ENCODE assay signal across 8 mouse cellular contexts in the genomic region with DNA sequence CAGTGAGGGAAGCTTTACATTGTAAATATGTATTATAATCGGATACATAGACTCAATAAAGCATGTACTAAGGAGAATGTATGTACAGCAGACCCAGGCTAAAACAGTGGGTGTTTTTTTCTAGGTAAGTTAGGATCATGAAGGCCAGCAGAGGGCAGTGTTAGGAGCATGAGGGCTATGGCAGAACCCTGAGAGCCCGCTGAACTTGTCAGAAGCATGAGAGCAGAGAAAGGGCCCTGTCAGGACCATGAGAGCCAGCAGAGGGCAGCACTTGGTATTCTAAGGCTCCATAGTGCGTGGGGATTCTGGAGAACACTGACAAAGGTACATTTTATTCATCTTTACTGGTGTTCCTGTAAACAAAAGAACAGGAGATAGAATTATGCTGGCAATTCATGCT. TPM values are rescaled to one million over a fixed set of nuclear protein-coding genes. Genes with fewer than 3 reads are reported as not detected.
DNase-seq lines count a peak whose midpoint lies in the region; ATAC-seq and TF ChIP-seq lines count a peak whose summit lies in the region.

No protein-coding gene starts in this region.

- peak; percentile 78 for ATAC-seq in kidney, embryonic 15.5 days (replicated peaks; ENCODE audit: low FRiP score)
- peak; percentile 74 for ATAC-seq in limb, embryonic 15.5 days (ENCODE audit: insufficient number of reproducible peaks, low FRiP score, low TSS enrichment, low read depth)
- peak; percentile 82 for ATAC-seq in monocyte, adult 5-6 weeks (replicated peaks; ENCODE audit: insufficient number of reproducible peaks, low FRiP score, low TSS enrichment, poor library complexity, severe bottlenecking)

- peak; percentile 91 to 94 for DNase-seq in B cell, adult 2 months
- peak; percentile 95 for DNase-seq in heart, embryonic 10.5 days (ENCODE audit: low spot score)
- DNase-seq in spleen, postnatal 36 days (ENCODE audit: low spot score in 2 of 2), result peak; percentile 89 to 92

- no peak for TF ChIP-seq POLR2A in bone marrow macrophage, adult 2 months (IDR thresholded peaks at IDR 0.05; ENCODE audit: borderline replicate concordance, low read depth, low read length)
- TF ChIP-seq POLR2A in embryonic fibroblast, embryonic 13.5 days (IDR thresholded peaks at IDR 0.05; ENCODE audit: low read depth, low read length), result no peak

- H3K4me1 ChIP-seq in bone marrow macrophage, adult 2 months (ENCODE audit: control insufficient read depth, insufficient read depth, low read length), result peaks cover 6% of the 10 kb centered on the region
- H3K4me1 ChIP-seq in embryonic fibroblast, embryonic 13.5 days (ENCODE audit: control insufficient read depth, insufficient read depth, low read length), result no peaks in the 10 kb centered on the region
- peaks cover 8% of the 10 kb centered on the region; the same call in 1 of the 2 replicates for H3K4me1 ChIP-seq in heart, embryonic 10.5 days
- H3K4me1 ChIP-seq in kidney, embryonic 15.5 days, result peaks cover 12% of the 10 kb centered on the region
- peaks cover 15% of the 10 kb centered on the region for H3K4me1 ChIP-seq in limb, embryonic 15.5 days

- peak; percentile 65 for TF ChIP-seq CTCF in bone marrow macrophage, adult 2 months (IDR thresholded peaks at IDR 0.05; ENCODE audit: low read depth, low read length)
- TF ChIP-seq CTCF in embryonic fibroblast, embryonic 13.5 days (IDR thresholded peaks at IDR 0.05; ENCODE audit: borderline replicate concordance, insufficient read depth, low read length), result peak; percentile 62

- H3K9me3 ChIP-seq in heart, embryonic 10.5 days, result no peaks in the 10 kb centered on the region
- H3K9me3 ChIP-seq in kidney, embryonic 15.5 days (replicated peaks), result no peaks in the 10 kb centered on the region
- H3K9me3 ChIP-seq in limb, embryonic 15.5 days, result no peaks in the 10 kb centered on the region

- H3K27ac ChIP-seq in bone marrow macrophage, adult 2 months (ENCODE audit: insufficient read depth, low read depth, low read length), result no peak overlapping the region
- no peak overlapping the region for H3K27ac ChIP-seq in embryonic fibroblast, embryonic 13.5 days (ENCODE audit: insufficient read depth, low read length)
- H3K27ac ChIP-seq in heart, embryonic 10.5 days, result no peak overlapping the region
- no peak overlapping the region for H3K27ac ChIP-seq in kidney, embryonic 15.5 days
- peak overlapping the region; percentile 28; the same call in 1 of the 2 replicates for H3K27ac ChIP-seq in limb, embryonic 15.5 days

- no peak overlapping the region for H3K4me2 ChIP-seq in kidney, embryonic 15.5 days
- H3K4me2 ChIP-seq in limb, embryonic 15.5 days, result no peak overlapping the region

- 10% methylated on average over 3 of the region's 3 CpGs for WGBS in heart, embryonic 10.5 days
- WGBS in kidney, embryonic 15.5 days, result 5% methylated on average over 3 of the region's 3 CpGs
- 5% methylated on average over 3 of the region's 3 CpGs for WGBS in limb, embryonic 15.5 days

- no peak overlapping the region for H3K9ac ChIP-seq in kidney, embryonic 15.5 days
- no peak overlapping the region for H3K9ac ChIP-seq in limb, embryonic 15.5 days

- peaks cover 25% of the 10 kb centered on the region for H3K36me3 ChIP-seq in heart, embryonic 10.5 days
- peaks cover 32% of the 10 kb centered on the region for H3K36me3 ChIP-seq in kidney, embryonic 15.5 days
- peaks cover 26% of the 10 kb centered on the region for H3K36me3 ChIP-seq in limb, embryonic 15.5 days

- no peak overlapping the region for H3K4me3 ChIP-seq in bone marrow macrophage, adult 2 months (ENCODE audit: insufficient read depth, low read length)
- H3K4me3 ChIP-seq in embryonic fibroblast, embryonic 13.5 days (ENCODE audit: insufficient read depth, low read length), result no peak overlapping the region
- H3K4me3 ChIP-seq in heart, embryonic 10.5 days, result no peak overlapping the region
- no peak overlapping the region for H3K4me3 ChIP-seq in kidney, embryonic 15.5 days (replicated peaks)
- H3K4me3 ChIP-seq in limb, embryonic 15.5 days, result no peak overlapping the region

- H3K27me3 ChIP-seq in heart, embryonic 10.5 days (ENCODE audit: insufficient read depth, poor library complexity, severe bottlenecking), result no peaks in the 10 kb centered on the region
- H3K27me3 ChIP-seq in kidney, embryonic 15.5 days, result no peaks in the 10 kb centered on the region
- no peaks in the 10 kb centered on the region for H3K27me3 ChIP-seq in limb, embryonic 15.5 days

RNA-seq across cellular contexts. Expression of a gene that starts 4.4 kb away (rescaled TPM):
- polyA plus RNA-seq in bone marrow macrophage, adult 2 months (2012; ENCODE audit: insufficient read depth, insufficient read length, missing spikeins), result 74.1 and 82.9 TPM in 2 replicates
- 92.9 and 96.9 TPM in 2 replicates for polyA plus RNA-seq in embryonic fibroblast, embryonic 13.5 days (2011; ENCODE audit: insufficient read length, low read depth, missing spikeins)
- 223 and 344 TPM in 2 replicates for polyA plus RNA-seq in heart, embryonic 10.5 days (2016; fragmentation: Nextera tagmentation; extraction: Ambion mirVana)
- 156 and 159 TPM in 2 replicates for polyA plus RNA-seq in kidney, embryonic 15.5 days (2015; fragmentation: Nextera tagmentation; extraction: Ambion mirVana)
- 112 and 131 TPM in 2 replicates for polyA plus RNA-seq in limb, embryonic 15.5 days (2015; fragmentation: Nextera tagmentation; extraction: Ambion mirVana)
- 64.3 to 129 TPM (median 108 TPM) in 3 replicates for total RNA-seq in monocyte, adult 5-6 weeks (2017)

RNA-seq across cellular contexts. Expression of a gene that starts 4.4 kb away (rescaled TPM):
- 949 and 998 TPM in 2 replicates for polyA plus RNA-seq in bone marrow macrophage, adult 2 months (2012; ENCODE audit: insufficient read depth, insufficient read length, missing spikeins)
- polyA plus RNA-seq in embryonic fibroblast, embryonic 13.5 days (2011; ENCODE audit: insufficient read length, low read depth, missing spikeins), result 2,343 and 2,477 TPM in 2 replicates
- polyA plus RNA-seq in heart, embryonic 10.5 days (2016; fragmentation: Nextera tagmentation; extraction: Ambion mirVana), result 410 and 531 TPM in 2 replicates
- polyA plus RNA-seq in kidney, embryonic 15.5 days (2015; fragmentation: Nextera tagmentation; extraction: Ambion mirVana), result 542 and 580 TPM in 2 replicates
- 573 and 595 TPM in 2 replicates for polyA plus RNA-seq in limb, embryonic 15.5 days (2015; fragmentation: Nextera tagmentation; extraction: Ambion mirVana)
- 1,374 to 1,946 TPM (median 1,494 TPM) in 3 replicates for total RNA-seq in monocyte, adult 5-6 weeks (2017)

RNA-seq across cellular contexts. Expression of a gene that starts 33.3 kb away (rescaled TPM):
- not detected in 2 replicates for polyA plus RNA-seq in bone marrow macrophage, adult 2 months (2012; ENCODE audit: insufficient read depth, insufficient read length, missing spikeins)
- polyA plus RNA-seq in embryonic fibroblast, embryonic 13.5 days (2011; ENCODE audit: insufficient read length, low read depth, missing spikeins), result 0.88 and 1.7 TPM in 2 replicates
- polyA plus RNA-seq in heart, embryonic 10.5 days (2016; fragmentation: Nextera tagmentation; extraction: Ambion mirVana), result 0.15 and 0.34 TPM in 2 replicates
- 0.10 and 0.13 TPM in 2 replicates for polyA plus RNA-seq in kidney, embryonic 15.5 days (2015; fragmentation: Nextera tagmentation; extraction: Ambion mirVana)
- 0.17 and 0.63 TPM in 2 replicates for polyA plus RNA-seq in limb, embryonic 15.5 days (2015; fragmentation: Nextera tagmentation; extraction: Ambion mirVana)
- total RNA-seq in monocyte, adult 5-6 weeks (2017), result not detected in 3 replicates
